Mouse (Mus musculus) cortical plate, adult 2 months (tissue): ENCODE measurements around the gene Ankmy1. TPM values are rescaled to one million over a fixed set of nuclear protein-coding genes. Genes with fewer than 3 reads are reported as not detected.

Source experiments
- H3K27ac ChIP-seq: fragments of 200-500 bp; 2 replicates; pipeline ENCODE4 v1.5.1; 2012; ENCODE audit warnings: low read length, control low read depth, inconsistent platforms; ENCODE audit not compliant: insufficient read depth
- H3K4me1 ChIP-seq: fragments of 200-500 bp; 2 replicates; pipeline ENCODE4 v1.6.1; 2011; ENCODE audit warnings: low read length; ENCODE audit not compliant: control insufficient read depth, insufficient read depth
- H3K4me3 ChIP-seq: fragments of 200-500 bp; 2 replicates; pipeline ENCODE4 v1.5.1; 2011; ENCODE audit warnings: mild to moderate bottlenecking, low read length, control low read depth; ENCODE audit not compliant: insufficient read depth
- CTCF ChIP-seq: fragments of 200-500 bp; IDR thresholded peaks from 2 replicates; pipeline ENCODE4 v1.5.1; 2011; ENCODE audit warnings: mild to moderate bottlenecking, control low read depth, low read length; ENCODE audit not compliant: insufficient read depth; ENCODE audit errors: extremely low read depth
- POLR2A ChIP-seq: fragments of 200-500 bp; IDR thresholded peaks from 2 replicates; pipeline ENCODE4 v1.6.1; 2011; ENCODE audit warnings: mild to moderate bottlenecking, low read length, control low read depth; ENCODE audit not compliant: insufficient read depth; ENCODE audit errors: extremely low read depth
- polyA plus RNA-seq: library from polyadenylated mRNA; depleted of rRNA; stranded (reverse); fragments of >200 nt; gene quantifications from 2 replicates; pipeline ENCODE4 v1.2.3, GENCODE M21; 2012

Gene Ankmy1
- polyA plus RNA-seq, 1 experiment, result 0.25 TPM

DNA sequence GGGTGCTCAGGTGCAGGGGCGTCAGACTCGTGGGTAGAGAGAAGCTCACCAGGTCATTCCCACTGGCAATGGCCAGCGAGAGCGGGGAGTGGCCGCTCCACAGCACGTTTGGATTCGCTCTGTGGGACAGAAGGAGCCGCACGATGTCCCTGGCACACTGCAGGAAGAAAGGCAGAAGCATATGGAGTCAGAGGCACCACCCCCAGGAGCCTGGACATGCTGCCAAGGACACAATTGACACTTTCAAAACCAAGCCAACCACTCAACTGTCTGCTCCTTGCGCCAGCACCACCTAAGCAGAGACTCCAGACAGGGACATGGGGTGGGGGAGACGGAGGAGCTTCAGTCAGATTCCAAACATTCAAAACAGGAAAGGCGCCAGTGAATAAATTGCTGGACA lies 23.4 kb downstream of the Ankmy1 start:
- Histone ChIP-seq H3K27ac (no peak overlapping the region), H3K4me3 (no peak overlapping the region), H3K4me1 (peaks cover 7% of the 10 kb centered on the region)
- TF ChIP-seq POLR2A (no peak), CTCF (no peak)

DNA sequence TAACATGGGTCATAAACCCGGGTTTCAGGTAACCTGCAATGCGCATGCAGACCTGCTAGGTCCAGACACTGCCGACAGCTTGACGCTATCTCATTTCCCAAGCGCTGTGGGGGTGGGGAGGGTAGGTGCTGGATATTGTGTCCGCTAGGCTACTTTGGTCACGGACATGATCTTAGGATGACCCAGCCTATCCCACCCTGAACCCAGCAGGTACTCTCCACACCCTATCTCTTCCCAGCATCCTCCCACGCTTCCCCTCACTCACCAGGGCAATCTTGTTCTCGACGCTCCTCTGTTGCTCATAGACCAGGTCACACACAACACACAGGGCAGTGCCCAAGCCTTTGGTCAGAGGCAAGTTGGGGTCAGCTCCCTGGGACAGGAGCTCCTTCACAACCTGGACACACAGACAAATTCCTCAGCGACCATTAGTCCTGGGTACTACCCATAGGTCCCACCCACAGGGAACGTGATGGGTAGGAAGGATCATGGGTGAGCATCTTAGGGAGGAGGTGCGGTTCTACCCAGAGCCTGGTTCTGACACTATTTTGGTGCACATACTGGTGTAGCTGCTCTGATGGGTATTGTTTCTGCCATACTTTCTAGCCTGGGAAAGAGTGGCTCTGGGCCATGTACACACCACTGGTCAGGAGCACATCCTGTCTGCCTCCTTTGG lies 24.5 kb downstream of the Ankmy1 start:
- H3K4me3 ChIP-seq, result no peak overlapping the region
- no peak overlapping the region for H3K27ac ChIP-seq
- H3K4me1 ChIP-seq, result peaks cover 7% of the 10 kb centered on the region
- TF ChIP-seq POLR2A, result no peak
- TF ChIP-seq CTCF, result no peak

DNA sequence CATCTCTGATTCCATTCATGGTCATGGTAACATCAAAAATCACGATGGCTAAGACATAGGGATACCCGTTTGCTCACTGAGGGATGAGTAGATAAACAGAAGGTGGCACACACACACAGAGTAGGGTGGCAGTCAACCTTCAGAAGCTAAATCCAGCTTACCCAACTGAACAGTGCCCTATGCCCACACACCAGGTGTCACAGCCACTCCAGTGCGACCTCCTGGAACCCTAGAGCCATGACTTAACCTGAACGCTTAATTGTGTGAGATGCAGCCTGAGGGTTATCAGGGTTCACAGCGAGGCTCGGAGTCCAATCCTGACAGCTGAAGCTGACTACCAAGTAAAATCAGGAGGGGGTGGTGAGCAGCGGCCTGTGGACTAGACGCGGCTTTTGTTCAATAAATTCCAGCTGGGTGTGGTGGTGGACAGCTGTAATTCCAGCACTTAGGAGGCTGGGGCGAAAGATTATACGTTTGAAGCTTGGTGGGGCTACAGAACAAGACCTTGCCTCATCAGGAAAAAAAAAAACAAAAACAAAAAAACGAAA lies 25.2 kb downstream of the Ankmy1 start:
- TF ChIP-seq POLR2A, result no peak
- no peak for TF ChIP-seq CTCF

DNA sequence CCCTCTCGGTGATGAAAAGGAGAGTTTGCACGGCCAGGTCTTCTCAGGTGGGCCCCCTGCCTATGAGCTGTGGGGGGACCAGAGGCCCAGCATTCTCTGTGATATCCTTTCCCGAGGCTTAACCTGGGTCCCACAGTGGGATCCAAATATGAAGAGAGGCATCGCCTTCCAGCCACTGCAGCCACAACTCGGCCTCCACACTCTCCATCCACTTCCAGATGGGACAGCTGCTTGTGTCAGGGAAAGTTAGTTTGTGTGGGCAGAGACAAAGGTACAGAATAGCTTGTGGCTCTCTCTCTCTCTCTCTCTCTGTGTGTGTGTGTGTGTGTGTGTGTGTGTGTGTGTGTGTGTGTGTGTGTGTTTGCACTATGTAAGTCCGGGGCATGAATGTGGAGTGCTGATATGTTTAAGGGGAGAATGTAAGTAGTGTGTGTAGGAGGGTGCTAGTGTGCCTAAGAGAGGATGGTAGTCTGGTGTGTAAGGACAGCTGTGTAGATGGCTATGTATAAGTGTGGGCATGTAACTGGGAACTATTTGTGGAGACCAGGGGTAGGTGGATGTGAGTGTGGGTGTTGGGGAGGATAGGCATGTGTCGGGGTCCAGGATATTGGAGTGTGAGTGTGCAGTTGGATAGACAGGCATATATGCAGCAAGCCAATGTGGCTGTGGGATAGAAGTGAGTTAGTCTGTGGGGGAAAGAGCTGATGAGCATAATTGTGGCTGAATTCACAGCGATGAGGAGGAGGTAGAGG lies 27.2 kb downstream of the Ankmy1 start:
- H3K4me1 ChIP-seq, result peaks cover 7% of the 10 kb centered on the region
- H3K27ac ChIP-seq, result no peak overlapping the region
- TF ChIP-seq POLR2A (no peak), CTCF (no peak)
- H3K4me3 ChIP-seq, result no peak overlapping the region

More for the DNA sequence above, 25.2 kb downstream of the Ankmy1 start:
- Histone ChIP-seq H3K27ac (no peak overlapping the region), H3K4me1 (peaks cover 7% of the 10 kb centered on the region), H3K4me3 (no peak overlapping the region)

DNA sequence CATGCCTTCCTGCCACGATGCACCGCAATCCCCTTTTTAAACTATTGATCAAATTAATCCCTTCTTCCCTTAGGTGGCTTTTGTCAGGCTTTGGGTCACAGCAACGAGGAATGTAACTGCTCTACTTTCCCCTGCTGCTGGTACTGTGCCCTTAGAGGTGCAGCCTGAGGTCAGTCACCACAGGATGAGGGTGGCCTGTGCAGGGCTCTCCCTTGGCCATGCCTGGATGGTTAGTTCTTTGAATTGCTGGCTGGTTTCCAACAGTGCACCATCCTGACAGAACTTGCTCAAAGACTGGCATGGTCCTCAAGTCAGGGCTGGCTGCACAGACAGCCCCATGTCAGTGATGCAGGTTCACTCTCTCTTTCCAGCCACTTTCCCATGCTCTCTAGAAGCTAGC lies 28.7 kb downstream of the Ankmy1 start:
- TF ChIP-seq CTCF, result no peak
- no peak for TF ChIP-seq POLR2A
- H3K4me3 ChIP-seq, result no peak overlapping the region
- H3K4me1 ChIP-seq, result peaks cover 7% of the 10 kb centered on the region
- no peak overlapping the region for H3K27ac ChIP-seq

DNA sequence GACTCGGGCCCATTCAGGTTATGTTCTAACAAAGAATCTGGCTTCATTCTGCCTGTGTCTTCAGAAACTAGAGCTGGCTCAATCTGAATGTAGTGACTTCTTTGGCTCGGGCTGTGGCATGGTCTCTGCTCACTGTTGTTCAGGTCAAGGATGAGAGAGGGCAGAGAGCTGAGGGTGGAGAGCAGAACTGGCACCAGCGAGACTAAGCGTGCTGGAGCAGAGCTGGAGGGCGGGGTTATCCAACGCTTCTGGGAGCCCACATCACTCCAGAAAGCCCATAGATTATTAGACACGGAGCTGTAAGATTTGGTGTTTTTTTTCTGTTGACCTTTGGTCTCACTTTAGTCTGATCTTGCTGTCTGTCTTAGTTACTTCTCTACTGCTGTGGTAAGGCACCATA lies 30.0 kb downstream of the Ankmy1 start:
- Histone ChIP-seq H3K27ac (no peak overlapping the region), H3K4me3 (no peak overlapping the region)
- TF ChIP-seq CTCF (no peak), POLR2A (no peak)

DNA sequence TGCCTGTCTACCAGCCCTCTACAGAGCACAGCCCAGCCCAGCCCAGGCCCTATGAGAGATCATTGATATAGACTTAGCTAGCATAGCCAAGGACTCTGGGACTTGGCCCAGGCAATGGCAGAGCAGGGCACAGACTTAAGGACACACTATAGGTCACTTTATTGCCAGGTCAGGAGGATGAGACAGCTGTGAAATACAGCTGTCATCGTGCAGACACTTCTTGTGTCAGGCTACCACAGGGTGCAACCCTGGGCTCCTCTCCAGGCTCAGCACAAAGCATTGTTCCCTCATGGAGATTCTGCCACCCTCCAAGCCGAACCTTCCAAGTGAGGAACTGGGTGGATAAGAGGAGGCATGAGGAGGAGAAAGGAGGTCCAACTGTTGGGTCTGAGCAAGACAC lies 32.7 kb downstream of the Ankmy1 start:
- TF ChIP-seq POLR2A, result no peak
- TF ChIP-seq CTCF, result no peak

More for the DNA sequence above, 30.0 kb downstream of the Ankmy1 start:
- H3K4me1 ChIP-seq, result peaks cover 5% of the 10 kb centered on the region

DNA sequence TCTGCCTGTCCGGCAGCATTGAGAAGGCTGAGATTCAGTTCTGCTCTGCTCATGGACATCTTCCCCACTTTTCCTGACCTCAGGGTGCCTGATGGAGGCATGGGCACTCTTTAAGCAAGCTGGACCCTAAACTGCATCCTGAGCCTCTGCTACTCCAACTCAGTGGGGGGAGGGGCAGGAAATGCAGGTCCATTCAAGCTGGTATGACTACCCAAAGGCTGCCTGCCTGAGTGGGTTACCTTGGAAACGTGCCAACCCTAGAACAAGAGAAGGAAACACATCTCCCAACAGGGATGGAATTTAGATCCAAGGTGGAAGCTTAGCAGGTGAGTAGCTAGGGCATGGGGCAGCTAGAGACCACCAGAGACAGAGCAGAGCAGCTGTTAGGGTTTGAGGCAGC lies 36.5 kb downstream of the Ankmy1 start:
- H3K4me1 ChIP-seq, result no peaks in the 10 kb centered on the region
- no peak overlapping the region for H3K4me3 ChIP-seq
- H3K27ac ChIP-seq, result no peak overlapping the region
- TF ChIP-seq POLR2A (no peak), CTCF (no peak)

More for the DNA sequence above, 32.7 kb downstream of the Ankmy1 start:
- Histone ChIP-seq H3K4me1 (no peaks in the 10 kb centered on the region), H3K4me3 (no peak overlapping the region), H3K27ac (no peak overlapping the region)

DNA sequence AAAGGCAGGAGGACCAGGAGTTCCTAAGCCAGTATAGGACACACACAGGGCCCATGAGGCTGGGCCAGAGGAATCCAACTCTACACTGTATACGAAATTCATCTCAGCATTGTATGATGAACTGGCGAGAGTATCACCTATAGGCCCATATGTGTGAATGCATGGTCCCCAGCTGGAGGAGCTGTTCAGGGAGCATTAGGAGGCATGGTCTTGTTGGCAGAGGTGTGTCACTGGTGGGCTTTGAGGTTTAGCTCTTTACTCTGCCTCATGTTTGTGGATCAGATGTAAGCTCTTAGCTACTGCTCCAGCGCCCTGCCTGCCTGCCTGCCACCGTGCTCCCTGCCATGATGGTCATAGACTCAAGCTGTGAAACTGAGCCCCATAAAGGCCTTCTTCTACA lies 39.4 kb downstream of the Ankmy1 start:
- H3K27ac ChIP-seq, result no peak overlapping the region
- no peak for TF ChIP-seq POLR2A
- no peak overlapping the region for H3K4me3 ChIP-seq
- no peaks in the 10 kb centered on the region for H3K4me1 ChIP-seq

DNA sequence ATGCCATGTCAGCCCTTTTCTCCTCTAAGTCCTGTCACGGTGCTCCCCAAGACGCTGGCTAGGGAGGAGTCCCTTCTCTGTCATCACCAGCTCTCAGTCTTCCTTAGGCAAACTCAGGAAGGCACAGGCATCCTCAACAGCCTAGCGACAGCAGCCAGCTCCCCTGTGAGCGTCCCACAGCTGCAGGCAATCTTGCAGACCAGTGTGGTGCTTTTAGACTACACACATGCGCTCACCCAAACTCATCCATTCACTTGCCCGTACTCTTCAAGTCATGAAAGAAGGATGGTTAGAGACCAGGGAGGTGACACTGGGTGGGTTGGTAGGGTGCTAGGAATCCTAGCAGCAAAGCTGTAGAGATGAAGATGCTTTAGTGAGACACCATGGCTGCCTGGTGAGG lies 41.2 kb downstream of the Ankmy1 start:
- Histone ChIP-seq H3K27ac (no peak overlapping the region), H3K4me3 (no peak overlapping the region), H3K4me1 (no peaks in the 10 kb centered on the region)
- TF ChIP-seq POLR2A (no peak), CTCF (no peak)
